In genomic region chr14:77456066-77456465, GRCm38 (mm10) we compare ENCODE assay signal across 14 mouse cellular contexts.
"Had no signal": no experiment of that assay in that cellular context is flagged by ENCODE, and none has a peak within 500 bp of the region (broad histone marks: within the 10 kb centered on the region; RNA-seq: fewer than 3 reads in every experiment).

No protein-coding gene starts in this region.

- H3K27ac ChIP-seq: liver, embryonic 15.5 days; macrophage; midbrain, embryonic 12.5 days; neural tube, embryonic 12.5 days; stomach, postnatal 0 days had no signal

- H3K9me3 ChIP-seq: limb, embryonic 12.5 days; liver, embryonic 15.5 days; megakaryocyte, embryonic 14.5 days; midbrain, embryonic 12.5 days; neural tube, embryonic 12.5 days had no signal

- H3K4me3 ChIP-seq: limb, embryonic 12.5 days; liver, embryonic 15.5 days; megakaryocyte, embryonic 14.5 days; midbrain, embryonic 12.5 days; neural tube, embryonic 12.5 days had no signal

- H3K36me3 ChIP-seq: limb, embryonic 12.5 days; liver, embryonic 15.5 days; midbrain, embryonic 12.5 days; neural tube, embryonic 12.5 days had no signal

- H3K4me2 ChIP-seq: liver, embryonic 15.5 days; midbrain, embryonic 12.5 days; neural tube, embryonic 12.5 days had no signal

- H3K27me3 ChIP-seq: limb, embryonic 12.5 days; liver, embryonic 15.5 days; midbrain, embryonic 12.5 days; neural tube, embryonic 12.5 days had no signal

- H3K4me1 ChIP-seq: liver, embryonic 15.5 days had no signal

- H3K9ac ChIP-seq: limb, embryonic 12.5 days; liver, embryonic 15.5 days; midbrain, embryonic 12.5 days; neural tube, embryonic 12.5 days had no signal

- DNase-seq: kidney, adult 2 months; kidney, postnatal 25 days; layer of hippocampus, adult 9-11 months; layer of hippocampus, postnatal 36 days; lung, adult 2 months; lung, postnatal 10 days; thymus, postnatal 4 days had no signal
